Mouse (Mus musculus) neural tube, embryonic 12.5 days (tissue): ENCODE measurements around the gene Cenpv. TPM values are rescaled to one million over a fixed set of nuclear protein-coding genes. Genes with fewer than 3 reads are reported as not detected.
"Not testable (repeated sequence)": the region's sequence is repeated elsewhere in the genome, so short reads cannot be mapped to it uniquely, and the experiment has no call there.

Experiments
- ATAC-seq: fragments of 200-750 bp; cut with Nextera tagmentation; 2 replicates; pipeline ENCODE4 v1.8.0; 2017; ENCODE audit warnings: low read depth, mild to moderate bottlenecking, moderate TSS enrichment, moderate library complexity; ENCODE audit not compliant: low FRiP score
- H3K27ac ChIP-seq: fragments of 300-500 bp; sonication (generic); 2 replicates; pipeline ENCODE4 v1.5.1; 2016
- H3K27me3 ChIP-seq: fragments of 300-500 bp; sonication (generic); replicated peaks from 2 replicates; pipeline ENCODE4 v1.6.1; 2016; ENCODE audit warnings: mild to moderate bottlenecking
- H3K36me3 ChIP-seq: fragments of 300-500 bp; sonication (generic); 2 replicates; pipeline ENCODE4 v1.6.1; 2016; ENCODE audit warnings: mild to moderate bottlenecking
- H3K4me1 ChIP-seq: fragments of 300-500 bp; sonication (generic); 2 replicates; pipeline ENCODE4 v1.6.1; 2016
- H3K4me2 ChIP-seq: fragments of 300-500 bp; sonication (generic); replicated peaks from 2 replicates; pipeline ENCODE4 v1.6.1; 2016; ENCODE audit warnings: mild to moderate bottlenecking
- H3K4me3 ChIP-seq: fragments of 300-500 bp; sonication (generic); 2 replicates; pipeline ENCODE4 v1.5.1; 2016
- H3K9ac ChIP-seq: fragments of 300-500 bp; sonication (generic); 2 replicates; pipeline ENCODE4 v1.6.1; 2016; ENCODE audit warnings: mild to moderate bottlenecking
- H3K9me3 ChIP-seq: fragments of 300-500 bp; sonication (generic); 2 replicates; pipeline ENCODE4 v1.6.1; 2016; ENCODE audit warnings: mild to moderate bottlenecking
- WGBS: fragments of 180-500 bp; shearing (Covaris S2); methylation state at CpG from one replicate; pipeline ENCODE4 v1.1.7; 2016; 5-methylcytosine and 5-hydroxymethylcytosine counted together
- polyA plus RNA-seq: library from polyadenylated mRNA; unstranded; fragments of >200 nt; fragmentation: Nextera tagmentation; extraction: Ambion mirVana; gene quantifications from 2 replicates; pipeline ENCODE4 v1.2.1, GENCODE M21; 2016

The Cenpv gene
- polyA plus RNA-seq, 1 experiment from 2014 or later, result 73.7 TPM

DNA sequence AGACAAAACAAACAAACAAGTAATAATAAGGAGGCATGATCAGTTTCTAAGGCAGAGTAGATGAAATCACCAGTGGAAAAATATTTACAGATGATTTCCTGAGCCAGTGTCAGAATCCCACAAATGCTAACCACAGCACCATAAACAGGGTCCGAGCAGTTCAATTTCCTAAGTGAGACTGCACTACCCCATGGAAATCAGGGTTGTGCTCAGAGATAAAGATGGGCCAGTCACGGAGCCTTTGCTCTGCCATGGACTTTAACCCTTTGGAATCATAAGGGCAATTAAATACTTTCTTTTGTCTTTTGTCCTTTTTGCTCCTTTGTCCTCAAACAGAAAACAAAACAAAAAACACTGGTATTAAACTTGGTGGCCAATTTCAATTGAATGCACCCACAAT lies 16.8 kb downstream of the Cenpv start:
- Histone ChIP-seq H3K9ac (no peak overlapping the region), H3K36me3 (peaks cover 18% of the 10 kb centered on the region; the same call in 1 of the 2 replicates), H3K27me3 (no peaks in the 10 kb centered on the region), H3K4me2 (no peak overlapping the region), H3K4me3 (no peak overlapping the region), H3K9me3 (no peaks in the 10 kb centered on the region), H3K27ac (no peak overlapping the region), H3K4me1 (no peaks in the 10 kb centered on the region)
- WGBS, result 65% methylated on average over 2 of the region's 2 CpGs
- ATAC-seq, result no peak

DNA sequence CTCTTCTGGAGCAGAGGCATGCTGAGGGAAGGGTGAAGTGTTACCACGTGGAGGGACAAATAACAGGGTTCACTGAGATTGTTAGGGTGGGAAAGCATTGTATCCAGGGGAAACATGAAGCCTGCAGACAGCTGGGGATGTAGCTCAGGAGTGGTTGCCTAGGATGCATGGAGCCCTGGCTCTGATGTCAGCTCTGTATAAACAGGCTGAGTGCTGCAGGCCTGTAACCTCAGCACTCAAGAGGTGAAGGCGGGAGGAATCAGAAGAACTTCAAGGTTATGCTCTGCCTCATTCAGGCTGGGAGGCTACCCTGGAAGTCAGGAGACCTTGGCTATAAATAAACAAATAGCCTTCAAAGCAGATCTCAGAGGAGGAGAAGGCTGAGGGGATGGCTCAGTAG lies 20.1 kb downstream of the Cenpv start:
- Histone ChIP-seq H3K27me3 (no peaks in the 10 kb centered on the region), H3K9ac (no peak overlapping the region), H3K4me1 (no peaks in the 10 kb centered on the region), H3K27ac (no peak overlapping the region), H3K4me3 (no peak overlapping the region), H3K36me3 (no peaks in the 10 kb centered on the region), H3K9me3 (no peaks in the 10 kb centered on the region), H3K4me2 (no peak overlapping the region)
- 35% methylated on average over 2 of the region's 2 CpGs for WGBS
- no peak for ATAC-seq

GRCm38 (mm10) chr11:62513311-62513710 lies 25.8 kb downstream of the Cenpv start:
- H3K9ac ChIP-seq, result no peak overlapping the region
- H3K36me3 ChIP-seq, result peaks cover 5% of the 10 kb centered on the region; the same call in 1 of the 2 replicates
- no peak for ATAC-seq
- H3K9me3 ChIP-seq, result no peaks in the 10 kb centered on the region
- H3K27ac ChIP-seq, result no peak overlapping the region
- H3K4me2 ChIP-seq, result no peak overlapping the region
- WGBS, result 72% methylated on average over 6 of the region's 6 CpGs
- H3K27me3 ChIP-seq, result no peaks in the 10 kb centered on the region
- no peaks in the 10 kb centered on the region for H3K4me1 ChIP-seq
- H3K4me3 ChIP-seq, result no peak overlapping the region

DNA sequence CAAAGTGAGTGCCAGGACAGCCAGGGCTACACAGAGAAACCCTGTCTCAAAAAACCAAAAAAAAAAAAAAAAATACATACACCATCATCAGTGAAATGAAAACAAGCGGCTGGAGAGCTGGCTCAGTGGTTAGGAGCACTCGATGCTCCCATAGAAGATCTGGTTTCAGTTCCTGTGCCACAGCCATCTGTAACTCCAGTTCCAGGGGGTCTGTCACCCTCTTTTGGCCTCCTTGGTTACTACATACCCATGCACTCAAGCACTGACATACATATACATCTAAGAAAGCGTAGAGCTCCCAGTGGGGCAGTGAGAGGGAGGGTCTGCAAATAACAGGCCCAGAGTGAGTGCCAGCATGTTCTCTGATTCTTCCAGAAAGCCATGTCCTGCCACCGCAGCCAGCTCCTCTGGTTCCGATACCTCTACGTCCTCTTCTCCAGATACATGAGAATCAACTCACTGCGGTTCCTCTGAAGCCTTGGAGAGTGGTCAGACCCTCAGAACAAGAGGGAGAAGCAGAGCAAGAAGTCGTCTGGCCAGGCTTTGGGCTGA lies 26.5 kb downstream of the Cenpv start:
- no peak overlapping the region for H3K27ac ChIP-seq
- 90% methylated on average over 8 of the region's 8 CpGs for WGBS

GRCm38 (mm10) chr11:62511444-62512202 lies 27.4 kb downstream of the Cenpv start:
- Histone ChIP-seq H3K4me1 (no peaks in the 10 kb centered on the region), H3K36me3 (peaks cover 5% of the 10 kb centered on the region; the same call in 1 of the 2 replicates), H3K27ac (no peak overlapping the region), H3K9me3 (no peaks in the 10 kb centered on the region), H3K4me2 (no peak overlapping the region), H3K4me3 (no peak overlapping the region), H3K27me3 (no peaks in the 10 kb centered on the region), H3K9ac (no peak overlapping the region)
- WGBS, result 80% methylated on average over 13 of the region's 13 CpGs
- no peak for ATAC-seq

More for the DNA sequence above, 26.5 kb downstream of the Cenpv start:
- no peak overlapping the region for H3K9ac ChIP-seq
- no peak for ATAC-seq
- no peak overlapping the region for H3K4me3 ChIP-seq
- no peaks in the 10 kb centered on the region for H3K4me1 ChIP-seq
- H3K9me3 ChIP-seq, result no peaks in the 10 kb centered on the region
- peaks cover 5% of the 10 kb centered on the region; the same call in 1 of the 2 replicates for H3K36me3 ChIP-seq
- H3K4me2 ChIP-seq, result no peak overlapping the region
- no peaks in the 10 kb centered on the region for H3K27me3 ChIP-seq

- Histone ChIP-seq H3K36me3 (peaks cover 5% of the 10 kb centered on the region; the same call in 1 of the 2 replicates), H3K9me3 (no peaks in the 10 kb centered on the region), H3K4me1 (no peaks in the 10 kb centered on the region), H3K4me3 (no peak overlapping the region), H3K27ac (no peak overlapping the region), H3K9ac (no peak overlapping the region), H3K4me2 (no peak overlapping the region), H3K27me3 (no peaks in the 10 kb centered on the region)
- ATAC-seq, result no peak
- WGBS, result 87% methylated on average over 5 of the region's 5 CpGs
Observed at GRCm38 (mm10) chr11:62510956-62511355, 28.1 kb downstream of the Cenpv start.

DNA sequence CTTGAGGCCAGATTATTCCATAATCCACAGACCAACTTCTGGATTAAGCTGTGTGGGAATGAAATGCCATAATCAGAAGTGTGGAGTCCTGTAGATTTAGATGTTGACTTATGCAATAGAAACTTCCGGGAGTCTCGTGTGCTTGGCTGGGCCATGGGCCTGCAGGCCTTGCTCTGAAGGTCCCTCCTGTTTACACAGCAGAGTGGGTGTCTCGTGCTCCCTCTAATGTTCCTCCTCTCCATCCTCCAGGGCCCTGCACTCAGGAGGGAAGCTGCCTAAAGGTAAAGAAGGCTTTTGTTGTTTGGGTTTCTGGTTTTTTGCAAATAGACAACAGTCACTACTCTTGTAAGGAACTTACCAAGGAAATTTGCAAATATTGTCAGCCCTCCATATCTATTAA lies 29.5 kb downstream of the Cenpv start:
- Histone ChIP-seq H3K9me3 (no peaks in the 10 kb centered on the region), H3K27ac (no peak overlapping the region), H3K9ac (no peak overlapping the region), H3K27me3 (no peaks in the 10 kb centered on the region), H3K4me3 (no peak overlapping the region), H3K4me1 (no peaks in the 10 kb centered on the region), H3K4me2 (no peak overlapping the region), H3K36me3 (peaks cover 7% of the 10 kb centered on the region; the same call in 1 of the 2 replicates)
- WGBS, result 80% methylated on average over 3 of the region's 3 CpGs
- no peak for ATAC-seq

- not testable (repeated sequence) for H3K27me3 ChIP-seq, H3K27ac ChIP-seq, H3K4me1 ChIP-seq, H3K36me3 ChIP-seq, ATAC-seq, H3K9ac ChIP-seq, H3K9me3 ChIP-seq, H3K4me3 ChIP-seq, H3K4me2 ChIP-seq
- 95% methylated on average over 5 of the region's 5 CpGs for WGBS
Observed at GRCm38 (mm10) chr11:62508816-62509215, 30.2 kb downstream of the Cenpv start.

DNA sequence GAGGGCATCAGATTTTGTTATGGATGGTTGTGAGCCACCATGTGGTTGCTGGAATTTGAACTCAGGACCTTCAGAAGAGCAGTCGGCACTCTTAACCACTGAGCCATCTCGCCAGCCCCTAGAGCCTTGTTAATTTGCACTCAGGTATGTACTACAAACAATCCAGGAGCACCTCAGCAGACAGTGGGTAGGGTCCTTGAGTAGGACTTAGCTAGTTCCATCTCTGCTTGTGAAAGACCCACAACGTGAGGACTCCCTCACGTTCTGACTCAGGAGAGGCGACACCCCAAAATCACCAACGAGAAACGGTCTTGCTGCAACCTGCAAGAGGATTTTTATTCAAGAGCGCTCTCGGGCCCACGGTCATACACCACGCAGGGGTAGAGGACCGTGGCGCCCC lies 30.7 kb downstream of the Cenpv start:
- not testable (repeated sequence) for H3K4me2 ChIP-seq, H3K36me3 ChIP-seq, H3K9me3 ChIP-seq, H3K9ac ChIP-seq, H3K4me1 ChIP-seq, H3K27me3 ChIP-seq, H3K27ac ChIP-seq, ATAC-seq, H3K4me3 ChIP-seq
- WGBS, result 95% methylated on average over 13 of the region's 13 CpGs

GRCm38 (mm10) chr11:62507683-62508082 lies 31.4 kb downstream of the Cenpv start:
- no peaks in the 10 kb centered on the region for H3K27me3 ChIP-seq

GRCm38 (mm10) chr11:62500529-62500928 lies 38.5 kb downstream of the Cenpv start:
- Histone ChIP-seq H3K4me3 (no peak overlapping the region), H3K27ac (no peak overlapping the region), H3K9me3 (no peaks in the 10 kb centered on the region), H3K4me1 (no peaks in the 10 kb centered on the region), H3K4me2 (no peak overlapping the region), H3K36me3 (peaks cover 3% of the 10 kb centered on the region; the same call in 1 of the 2 replicates), H3K27me3 (no peaks in the 10 kb centered on the region), H3K9ac (no peak overlapping the region)
- no peak for ATAC-seq
- WGBS, result 90% methylated on average over 2 of the region's 2 CpGs

More at GRCm38 (mm10) chr11:62507683-62508082, 31.4 kb downstream of the Cenpv start:
- no peak overlapping the region for H3K4me3 ChIP-seq
- no peak overlapping the region for H3K9ac ChIP-seq
- H3K4me1 ChIP-seq, result no peaks in the 10 kb centered on the region
- no peak overlapping the region for H3K27ac ChIP-seq
- H3K4me2 ChIP-seq, result no peak overlapping the region
- WGBS, result 75% methylated on average over 4 of the region's 4 CpGs
- H3K36me3 ChIP-seq, result peaks cover 3% of the 10 kb centered on the region; the same call in 1 of the 2 replicates
- ATAC-seq, result no peak
- no peaks in the 10 kb centered on the region for H3K9me3 ChIP-seq

DNA sequence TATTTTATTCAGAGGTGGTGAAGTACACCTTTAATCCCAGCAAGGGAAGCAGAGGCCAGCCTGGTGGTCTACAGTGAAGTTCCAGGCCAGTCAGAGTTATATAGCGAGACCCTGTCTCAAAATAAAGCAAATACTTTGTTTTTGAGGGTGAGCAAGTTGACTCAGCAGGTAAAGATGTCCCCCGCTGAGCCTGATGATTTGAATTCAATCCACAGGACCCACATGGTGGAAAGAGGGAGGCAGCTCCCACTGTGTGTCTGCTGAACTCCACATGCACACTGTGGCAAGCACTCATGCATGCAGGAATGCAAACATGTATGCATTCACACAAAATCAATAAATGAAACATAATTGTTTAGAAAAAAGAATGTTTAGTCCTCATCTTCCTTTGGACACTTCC lies 40.3 kb downstream of the Cenpv start:
- no peak overlapping the region for H3K27ac ChIP-seq
- no peaks in the 10 kb centered on the region for H3K9me3 ChIP-seq
- H3K9ac ChIP-seq, result no peak overlapping the region
- no peaks in the 10 kb centered on the region for H3K36me3 ChIP-seq
- no peak for ATAC-seq
- no peak overlapping the region for H3K4me2 ChIP-seq
- H3K27me3 ChIP-seq, result no peaks in the 10 kb centered on the region
- 82% methylated on average over 2 of the region's 2 CpGs for WGBS
- no peak overlapping the region for H3K4me3 ChIP-seq
- peaks cover 11% of the 10 kb centered on the region for H3K4me1 ChIP-seq

GRCm38 (mm10) chr11:62497181-62497580 lies 41.9 kb downstream of the Cenpv start:
- Histone ChIP-seq H3K4me3 (no peak overlapping the region), H3K9ac (no peak overlapping the region), H3K9me3 (no peaks in the 10 kb centered on the region), H3K27me3 (no peaks in the 10 kb centered on the region), H3K4me2 (no peak overlapping the region), H3K4me1 (peaks cover 11% of the 10 kb centered on the region), H3K27ac (no peak overlapping the region), H3K36me3 (no peaks in the 10 kb centered on the region)
- ATAC-seq, result no peak
- WGBS, result 41% methylated on average over 3 of the region's 3 CpGs
